Mouse (Mus musculus) liver, adult 2 months (tissue): ENCODE measurements at regions not wholly inside any gene's neighbourhood (a gene's known extent, or its start where the extent isn't known, plus 50 kb on each side); places are given as distances from the start of the nearest gene placed in this dataset.

Experiments used
- CTCF ChIP-seq: fragments of 200-500 bp; IDR thresholded peaks from 2 replicates; pipeline ENCODE4 v1.5.1; 2011; ENCODE audit warnings: low read depth, low read length, control low read depth
- POLR2A ChIP-seq: fragments of 200-500 bp; IDR thresholded peaks from 2 replicates; pipeline ENCODE4 v1.6.1; 2011; ENCODE audit warnings: low read length, control low read depth; ENCODE audit not compliant: insufficient read depth; ENCODE audit errors: extremely low read depth

- TF ChIP-seq CTCF = no peak
- no peak for TF ChIP-seq POLR2A
Observed at GRCm38 (mm10) chr12:69023594-69023993, 135.4 kb downstream of the Rps29 start.
